Comparison of ENCODE assay signal across 27 mouse cellular contexts in the genomic region with DNA sequence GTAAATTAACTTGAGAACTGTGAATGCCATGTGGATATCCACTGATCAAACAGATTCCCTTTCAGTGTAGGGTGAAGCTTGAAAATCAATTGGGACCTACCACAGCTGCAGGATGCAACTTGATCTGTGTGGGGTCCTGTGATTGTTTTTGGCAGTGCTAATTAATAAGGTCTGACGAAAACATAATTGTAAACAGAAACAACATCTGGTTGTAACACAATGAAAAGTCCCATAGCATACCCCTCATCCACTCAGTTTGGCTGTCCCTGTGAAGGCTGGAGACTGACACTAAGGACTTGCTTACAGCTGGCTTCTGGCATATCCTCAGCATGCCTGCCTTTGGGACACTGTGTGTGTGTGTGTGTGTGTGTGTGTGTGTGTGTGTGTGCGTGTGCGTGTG. TPM values are rescaled to one million over a fixed set of nuclear protein-coding genes. Genes with fewer than 3 reads are reported as not detected.
DNase-seq lines count a peak whose midpoint lies in the region; ATAC-seq and TF ChIP-seq lines count a peak whose summit lies in the region.
"Had no signal": no experiment of that assay in that cellular context is flagged by ENCODE, and none has a peak within 500 bp of the region (broad histone marks: within the 10 kb centered on the region; RNA-seq: fewer than 3 reads in every experiment).

No protein-coding gene starts in this region.

- H3K9ac ChIP-seq in lung, embryonic 14.5 days: no peak overlapping the region
- H3K9ac ChIP-seq in embryonic facial prominence, embryonic 11.5 days (replicated peaks; ENCODE audit: low read length): no peak overlapping the region
- H3K9ac ChIP-seq in embryonic facial prominence, embryonic 14.5 days (ENCODE audit: low read depth, low read length): no peak overlapping the region
- H3K9ac ChIP-seq: forebrain, postnatal 0 days; heart, embryonic 13.5 days; hindbrain, embryonic 13.5 days had no signal

- no peak overlapping the region for H3K4me3 ChIP-seq in lung, embryonic 14.5 days (ENCODE audit: low read depth, low read length)
- H3K4me3 ChIP-seq in embryonic facial prominence, embryonic 10.5 days: no peak overlapping the region
- H3K4me3 ChIP-seq in embryonic facial prominence, embryonic 11.5 days (ENCODE audit: low read depth, low read length): no peak overlapping the region
- no peak overlapping the region for H3K4me3 ChIP-seq in embryonic facial prominence, embryonic 14.5 days (ENCODE audit: low read depth, low read length)
- H3K4me3 ChIP-seq: heart, embryonic 13.5 days; hindbrain, embryonic 10.5 days; hindbrain, embryonic 13.5 days had no signal

- peak; percentile 37 for DNase-seq in lung, embryonic 14.5 days
- no peak for DNase-seq in lung, adult 18-20 months
- peak; percentile 26 for DNase-seq in embryonic facial prominence, embryonic 10.5 days (ENCODE audit: low spot score)
- DNase-seq in embryonic facial prominence, embryonic 11.5 days (ENCODE audit: low spot score): peak; percentile 39
- DNase-seq in embryonic facial prominence, embryonic 14.5 days (ENCODE audit: low spot score): peak; percentile 56
- no peak for DNase-seq in embryo, embryonic 10 days (ENCODE audit: low spot score)
- no peak for DNase-seq in heart, postnatal 4 days
- DNase-seq in MN1 (ENCODE audit: low spot score): no peak
- DNase-seq: adrenal gland, adult 8-10 months; adrenal gland, postnatal 36 days; cerebellum, adult 18-20 months; cerebellum, adult 9-10 months; cerebellum, postnatal 14 days; forebrain, postnatal 0 days; gastrocnemius, postnatal 25 days; heart, adult 18-20 months; kidney, adult 11 months had no signal

- H3K4me1 ChIP-seq in lung, embryonic 14.5 days (ENCODE audit: insufficient read depth): no peaks in the 10 kb centered on the region
- H3K4me1 ChIP-seq in embryonic facial prominence, embryonic 10.5 days: peaks cover 11% of the 10 kb centered on the region
- H3K4me1 ChIP-seq in embryonic facial prominence, embryonic 11.5 days (ENCODE audit: control insufficient read depth, insufficient read depth, low read length): no peaks in the 10 kb centered on the region
- H3K4me1 ChIP-seq in embryonic facial prominence, embryonic 14.5 days (ENCODE audit: control insufficient read depth, insufficient read depth, low read length): no peaks in the 10 kb centered on the region
- H3K4me1 ChIP-seq: heart, embryonic 13.5 days; hindbrain, embryonic 10.5 days; hindbrain, embryonic 13.5 days had no signal

- H3K36me3 ChIP-seq in lung, embryonic 14.5 days (ENCODE audit: insufficient read depth): no peaks in the 10 kb centered on the region
- no peaks in the 10 kb centered on the region for H3K36me3 ChIP-seq in embryonic facial prominence, embryonic 10.5 days (replicated peaks)
- H3K36me3 ChIP-seq in embryonic facial prominence, embryonic 11.5 days (replicated peaks; ENCODE audit: control insufficient read depth, insufficient read depth, low read depth, low read length): no peaks in the 10 kb centered on the region
- no peaks in the 10 kb centered on the region for H3K36me3 ChIP-seq in embryonic facial prominence, embryonic 14.5 days (ENCODE audit: control insufficient read depth, insufficient read depth, low read length)
- H3K36me3 ChIP-seq: heart, embryonic 13.5 days; hindbrain, embryonic 10.5 days; hindbrain, embryonic 13.5 days had no signal

- WGBS in lung, embryonic 14.5 days: 71% methylated on average over 3 of the region's 3 CpGs
- 55% methylated on average over 3 of the region's 3 CpGs for WGBS in embryonic facial prominence, embryonic 10.5 days
- 69% methylated on average over 3 of the region's 3 CpGs for WGBS in embryonic facial prominence, embryonic 11.5 days
- WGBS in embryonic facial prominence, embryonic 14.5 days: 15% methylated on average over 1 of the region's 3 CpGs

- H3K27ac ChIP-seq in lung, embryonic 14.5 days (ENCODE audit: low read depth): no peak overlapping the region
- H3K27ac ChIP-seq in embryonic facial prominence, embryonic 10.5 days (replicated peaks): no peak overlapping the region
- H3K27ac ChIP-seq in embryonic facial prominence, embryonic 11.5 days (replicated peaks; ENCODE audit: low read depth, low read length): no peak overlapping the region
- H3K27ac ChIP-seq in embryonic facial prominence, embryonic 14.5 days (replicated peaks; ENCODE audit: low read depth, low read length): no peak overlapping the region; the same call in 1 of the 2 replicates
- H3K27ac ChIP-seq: heart, embryonic 13.5 days; hindbrain, embryonic 10.5 days; hindbrain, embryonic 13.5 days; hindbrain, postnatal 0 days had no signal

- no peaks in the 10 kb centered on the region for H3K27me3 ChIP-seq in lung, embryonic 14.5 days (ENCODE audit: insufficient read depth, low read length)
- H3K27me3 ChIP-seq in embryonic facial prominence, embryonic 10.5 days (replicated peaks; ENCODE audit: low read depth, poor library complexity, severe bottlenecking): no peaks in the 10 kb centered on the region
- no peaks in the 10 kb centered on the region for H3K27me3 ChIP-seq in embryonic facial prominence, embryonic 11.5 days (ENCODE audit: control insufficient read depth, insufficient read depth, low read length)
- H3K27me3 ChIP-seq in embryonic facial prominence, embryonic 14.5 days (replicated peaks; ENCODE audit: control insufficient read depth, insufficient read depth, low read length): no peaks in the 10 kb centered on the region
- H3K27me3 ChIP-seq: heart, embryonic 13.5 days; hindbrain, embryonic 13.5 days had no signal

- TF ChIP-seq CTCF in lung, embryonic 14.5 days (IDR thresholded peaks at IDR 0.05; ENCODE audit: low read depth): no peak

- H3K4me2 ChIP-seq in lung, embryonic 14.5 days: no peak overlapping the region
- no peak overlapping the region for H3K4me2 ChIP-seq in embryonic facial prominence, embryonic 11.5 days (ENCODE audit: low read depth, low read length)
- no peak overlapping the region for H3K4me2 ChIP-seq in embryonic facial prominence, embryonic 14.5 days (ENCODE audit: low read depth, low read length)
- H3K4me2 ChIP-seq: heart, embryonic 13.5 days; hindbrain, embryonic 13.5 days had no signal

- peak; percentile 66; the same call in 1 of the 2 replicates for ATAC-seq in lung, embryonic 14.5 days (ENCODE audit: insufficient read depth)
- ATAC-seq in embryonic facial prominence, embryonic 11.5 days (replicated peaks; ENCODE audit: insufficient number of reproducible peaks, low FRiP score, low TSS enrichment, low read depth): peak; percentile 65; the same call in 1 of the 2 replicates
- ATAC-seq in embryonic facial prominence, embryonic 14.5 days (ENCODE audit: low read depth): no peak
- ATAC-seq: activated CD4-positive, CD25-positive, alpha-beta regulatory T cell, adult 4 months; CD4-positive, CD25-positive, alpha-beta regulatory T cell, adult 4 months; forebrain, embryonic 14.5 days; forebrain, postnatal 0 days; hindbrain, postnatal 0 days; inflammation-experienced regulatory T-cells, adult 6 months had no signal

- no peaks in the 10 kb centered on the region for H3K9me3 ChIP-seq in lung, embryonic 14.5 days (ENCODE audit: low read depth, low read length)
- H3K9me3 ChIP-seq in embryonic facial prominence, embryonic 10.5 days: no peaks in the 10 kb centered on the region
- no peaks in the 10 kb centered on the region for H3K9me3 ChIP-seq in embryonic facial prominence, embryonic 11.5 days (replicated peaks; ENCODE audit: control insufficient read depth, low read length)
- H3K9me3 ChIP-seq in embryonic facial prominence, embryonic 14.5 days (ENCODE audit: control insufficient read depth, low read length): no peaks in the 10 kb centered on the region
- H3K9me3 ChIP-seq: heart, embryonic 13.5 days; hindbrain, embryonic 10.5 days; hindbrain, embryonic 13.5 days had no signal

RNA-seq across cellular contexts. Expression of gene Tmtc1, which starts 42.6 kb away (rescaled TPM):
- 3.6 and 4.4 TPM in 2 replicates for polyA plus RNA-seq in lung, embryonic 14.5 days (2014; fragmentation: Nextera tagmentation; extraction: Ambion mirVana)
- polyA plus RNA-seq in embryonic facial prominence, embryonic 10.5 days (2016; fragmentation: Nextera tagmentation; extraction: Ambion mirVana): 0.57 and 0.76 TPM in 2 replicates
- 0.81 and 1.3 TPM in 2 replicates for polyA plus RNA-seq in embryonic facial prominence, embryonic 11.5 days (2014; fragmentation: Nextera tagmentation; extraction: Ambion mirVana)
- 3.0 and 4.6 TPM in 2 replicates for polyA plus RNA-seq in embryonic facial prominence, embryonic 14.5 days (2014; fragmentation: Nextera tagmentation; extraction: Ambion mirVana)
- 10 to 100 TPM; 18.7 to 24.0 TPM for total RNA-seq in heart, postnatal 4 days (2021)
- total RNA-seq: MEL had no signal
- polyA plus RNA-seq: C2C12; CD4-positive, CD25-positive, alpha-beta regulatory T cell, adult 4 months had no signal

Comparison
In these comparisons a context has a peak if more than half of its experiments do, and no peak if none do; other contexts are left out.
1. DNase-seq: peak in lung, embryonic 14.5 days (single experiment), embryonic facial prominence, embryonic 10.5 days (single experiment), embryonic facial prominence, embryonic 11.5 days (single experiment) and embryonic facial prominence, embryonic 14.5 days (single experiment); none in lung, adult 18-20 months (0 of 2), embryo, embryonic 10 days (single experiment), heart, postnatal 4 days (single experiment) and MN1 (single experiment).